Mouse (Mus musculus): ENCODE data around the gene Pik3ip1. TPM values are rescaled to one million over a fixed set of nuclear protein-coding genes. Genes with fewer than 3 reads are reported as not detected.

Gene Pik3ip1
- polyA plus RNA-seq, 1 experiment: 11.0 TPM

- Histone ChIP-seq H3K4me3 (ENCODE audit: low read depth, low read length) (no peak overlapping the region), H3K27ac (ENCODE audit: insufficient read depth, low read depth, low read length) (no peak overlapping the region)
Observed at GRCm38 (mm10) chr11:3348576-3349342, 18.6 kb downstream of the Pik3ip1 start.

GRCm38 (mm10) chr11:3349343-3349695 lies 19.1 kb downstream of the Pik3ip1 start:
- peaks cover 2% of the 10 kb centered on the region; the same call in 1 of the 2 replicates for H3K4me1 ChIP-seq (ENCODE audit: control insufficient read depth, insufficient read depth, insufficient read length, low read length)

More at GRCm38 (mm10) chr11:3348576-3349342, 18.6 kb downstream of the Pik3ip1 start:
- Histone ChIP-seq H3K36me3 (ENCODE audit: control insufficient read depth, insufficient read depth, low read length) (peaks cover 74% of the 10 kb centered on the region), H3K27me3 (ENCODE audit: control insufficient read depth, insufficient read depth, low read length) (no peaks in the 10 kb centered on the region), H3K4me1 (ENCODE audit: control insufficient read depth, insufficient read depth, insufficient read length, low read length) (peaks cover 2% of the 10 kb centered on the region; the same call in 1 of the 2 replicates)
- TF ChIP-seq CTCF (IDR thresholded peaks at IDR 0.05; ENCODE audit: extremely low read depth, insufficient read length, insufficient replicate concordance, low read depth, low read length) (no peak), POLR2A (IDR thresholded peaks at IDR 0.05; ENCODE audit: low read depth, low read length) (no peak)
- WGBS: 56% methylated on average over 6 of the region's 6 CpGs

GRCm38 (mm10) chr11:3352131-3352530 lies 21.9 kb downstream of the Pik3ip1 start:
- Histone ChIP-seq H3K27me3 (ENCODE audit: control insufficient read depth, insufficient read depth, low read length) (no peaks in the 10 kb centered on the region), H3K4me1 (ENCODE audit: control insufficient read depth, insufficient read depth, insufficient read length, low read length) (peaks cover 2% of the 10 kb centered on the region; the same call in 1 of the 2 replicates), H3K4me3 (ENCODE audit: low read depth, low read length) (no peak overlapping the region), H3K27ac (ENCODE audit: insufficient read depth, low read depth, low read length) (no peak overlapping the region), H3K36me3 (ENCODE audit: control insufficient read depth, insufficient read depth, low read length) (peaks cover 68% of the 10 kb centered on the region)
- TF ChIP-seq POLR2A (IDR thresholded peaks at IDR 0.05; ENCODE audit: low read depth, low read length): no peak
- TF ChIP-seq CTCF (IDR thresholded peaks at IDR 0.05; ENCODE audit: extremely low read depth, insufficient read length, insufficient replicate concordance, low read depth, low read length): no peak
- WGBS: 90% methylated on average over 9 of the region's 9 CpGs

More at GRCm38 (mm10) chr11:3349343-3349695, 19.1 kb downstream of the Pik3ip1 start:
- H3K27ac ChIP-seq (ENCODE audit: insufficient read depth, low read depth, low read length): no peak overlapping the region
- peaks cover 73% of the 10 kb centered on the region for H3K36me3 ChIP-seq (ENCODE audit: control insufficient read depth, insufficient read depth, low read length)
- H3K4me3 ChIP-seq (ENCODE audit: low read depth, low read length): no peak overlapping the region
- no peak for TF ChIP-seq CTCF (IDR thresholded peaks at IDR 0.05; ENCODE audit: extremely low read depth, insufficient read length, insufficient replicate concordance, low read depth, low read length)
- TF ChIP-seq POLR2A (IDR thresholded peaks at IDR 0.05; ENCODE audit: low read depth, low read length): no peak
- H3K27me3 ChIP-seq (ENCODE audit: control insufficient read depth, insufficient read depth, low read length): no peaks in the 10 kb centered on the region
- WGBS: 84% methylated on average over 4 of the region's 4 CpGs

GRCm38 (mm10) chr11:3352990-3353585 lies 22.9 kb downstream of the Pik3ip1 start:
- Histone ChIP-seq H3K36me3 (ENCODE audit: control insufficient read depth, insufficient read depth, low read length) (peaks cover 69% of the 10 kb centered on the region), H3K27ac (ENCODE audit: insufficient read depth, low read depth, low read length) (no peak overlapping the region), H3K4me1 (ENCODE audit: control insufficient read depth, insufficient read depth, insufficient read length, low read length) (peaks cover 2% of the 10 kb centered on the region; the same call in 1 of the 2 replicates), H3K27me3 (ENCODE audit: control insufficient read depth, insufficient read depth, low read length) (no peaks in the 10 kb centered on the region), H3K4me3 (ENCODE audit: low read depth, low read length) (no peak overlapping the region)
- TF ChIP-seq POLR2A (IDR thresholded peaks at IDR 0.05; ENCODE audit: low read depth, low read length): no peak
- TF ChIP-seq CTCF (IDR thresholded peaks at IDR 0.05; ENCODE audit: extremely low read depth, insufficient read length, insufficient replicate concordance, low read depth, low read length): no peak
- WGBS: 79% methylated on average over 18 of the region's 18 CpGs

GRCm38 (mm10) chr11:3362854-3363253 lies 32.7 kb downstream of the Pik3ip1 start:
- 80% methylated on average over 3 of the region's 3 CpGs for WGBS
- H3K4me1 ChIP-seq (ENCODE audit: control insufficient read depth, insufficient read depth, insufficient read length, low read length): no peaks in the 10 kb centered on the region
- TF ChIP-seq CTCF (IDR thresholded peaks at IDR 0.05; ENCODE audit: extremely low read depth, insufficient read length, insufficient replicate concordance, low read depth, low read length) (no peak), POLR2A (IDR thresholded peaks at IDR 0.05; ENCODE audit: low read depth, low read length) (no peak)
- H3K27ac ChIP-seq (ENCODE audit: insufficient read depth, low read depth, low read length): no peak overlapping the region
- peaks cover 30% of the 10 kb centered on the region for H3K36me3 ChIP-seq (ENCODE audit: control insufficient read depth, insufficient read depth, low read length)
- no peak overlapping the region for H3K4me3 ChIP-seq (ENCODE audit: low read depth, low read length)
- no peaks in the 10 kb centered on the region for H3K27me3 ChIP-seq (ENCODE audit: control insufficient read depth, insufficient read depth, low read length)

GRCm38 (mm10) chr11:3366411-3366810 lies 36.2 kb downstream of the Pik3ip1 start:
- Histone ChIP-seq H3K27ac (ENCODE audit: insufficient read depth, low read depth, low read length) (no peak overlapping the region), H3K4me3 (ENCODE audit: low read depth, low read length) (no peak overlapping the region), H3K36me3 (ENCODE audit: control insufficient read depth, insufficient read depth, low read length) (peaks cover 10% of the 10 kb centered on the region), H3K4me1 (ENCODE audit: control insufficient read depth, insufficient read depth, insufficient read length, low read length) (peaks cover 3% of the 10 kb centered on the region), H3K27me3 (ENCODE audit: control insufficient read depth, insufficient read depth, low read length) (no peaks in the 10 kb centered on the region)
- TF ChIP-seq CTCF (IDR thresholded peaks at IDR 0.05; ENCODE audit: extremely low read depth, insufficient read length, insufficient replicate concordance, low read depth, low read length) (no peak), POLR2A (IDR thresholded peaks at IDR 0.05; ENCODE audit: low read depth, low read length) (no peak)
- 85% methylated on average over 7 of the region's 7 CpGs for WGBS

- peaks cover 3% of the 10 kb centered on the region for H3K36me3 ChIP-seq (ENCODE audit: control insufficient read depth, insufficient read depth, low read length)
- H3K4me3 ChIP-seq (ENCODE audit: low read depth, low read length): no peak overlapping the region
- 56% methylated on average over 7 of the region's 7 CpGs for WGBS
- H3K27me3 ChIP-seq (ENCODE audit: control insufficient read depth, insufficient read depth, low read length): no peaks in the 10 kb centered on the region
- H3K27ac ChIP-seq (ENCODE audit: insufficient read depth, low read depth, low read length): no peak overlapping the region
- no peak for TF ChIP-seq CTCF (IDR thresholded peaks at IDR 0.05; ENCODE audit: extremely low read depth, insufficient read length, insufficient replicate concordance, low read depth, low read length)
- peaks cover 3% of the 10 kb centered on the region for H3K4me1 ChIP-seq (ENCODE audit: control insufficient read depth, insufficient read depth, insufficient read length, low read length)
Observed at GRCm38 (mm10) chr11:3368983-3369382, 38.8 kb downstream of the Pik3ip1 start.
